Mouse (Mus musculus): ENCODE data around the gene Dnajc2.

- no peak for TF ChIP-seq CTCF (IDR thresholded peaks at IDR 0.05; ENCODE audit: low read depth, low read length)
- no peak for TF ChIP-seq POLR2A (IDR thresholded peaks at IDR 0.05; ENCODE audit: extremely low read depth, insufficient read depth, low read length)
These were observed 17.9 kb upstream of the Dnajc2 start for GRCm38 (mm10) chr5:21802907-21803306.

Measured in liver, adult 2 months (tissue).